Mouse (Mus musculus) embryonic facial prominence, embryonic 15.5 days (tissue): ENCODE measurements around the gene Retnla. TPM values are rescaled to one million over a fixed set of nuclear protein-coding genes. Genes with fewer than 3 reads are reported as not detected.

Source experiments
- polyA plus RNA-seq: library from polyadenylated mRNA; unstranded; fragments of >200 nt; fragmentation: Nextera tagmentation; extraction: Ambion mirVana; gene quantifications from 2 replicates; pipeline ENCODE4 v1.2.1, GENCODE M21; 2015

Gene Retnla
- polyA plus RNA-seq, 1 experiment from 2014 or later: not detected

Other genes with a start within 250 kb of the Retnla start
- not detected in 2 replicates for gene Trat1, start 70.5 kb upstream of the Retnla start, polyA plus RNA-seq
- gene Retnlb, start 25.7 kb upstream of the Retnla start, polyA plus RNA-seq: not detected in 2 replicates
- 0.92 and 1.8 TPM in 2 replicates for gene Retnlg, start 30.1 kb downstream of the Retnla start, polyA plus RNA-seq
- gene Dzip3, start 151.6 kb downstream of the Retnla start, polyA plus RNA-seq: 28.1 and 28.3 TPM in 2 replicates
- 20.8 and 22.4 TPM in 2 replicates for gene Cip2a, start 151.6 kb downstream of the Retnla start, polyA plus RNA-seq
- 0.05 and 0.07 TPM in 2 replicates for gene Myh15, start 214.9 kb downstream of the Retnla start, polyA plus RNA-seq